Mouse (Mus musculus) sigmoid colon, adult 10 weeks (tissue): ENCODE results near the gene Galnt3. TPM values are rescaled to one million over a fixed set of nuclear protein-coding genes. Genes with fewer than 3 reads are reported as not detected.

Experiments used
- polyA plus RNA-seq: library from polyadenylated mRNA; stranded (reverse); fragments of 350-450 nt; fragmentation: Illumina TruSeq; extraction: RNeasy Lipid Tissue Mini Kit (QIAGEN cat#74804); gene quantifications from one replicate; pipeline ENCODE4 v1.2.3, GENCODE M21; 2014; ENCODE audit warnings: low read depth, low replicate concordance

Gene Galnt3
- polyA plus RNA-seq, result 115 TPM

DNA sequence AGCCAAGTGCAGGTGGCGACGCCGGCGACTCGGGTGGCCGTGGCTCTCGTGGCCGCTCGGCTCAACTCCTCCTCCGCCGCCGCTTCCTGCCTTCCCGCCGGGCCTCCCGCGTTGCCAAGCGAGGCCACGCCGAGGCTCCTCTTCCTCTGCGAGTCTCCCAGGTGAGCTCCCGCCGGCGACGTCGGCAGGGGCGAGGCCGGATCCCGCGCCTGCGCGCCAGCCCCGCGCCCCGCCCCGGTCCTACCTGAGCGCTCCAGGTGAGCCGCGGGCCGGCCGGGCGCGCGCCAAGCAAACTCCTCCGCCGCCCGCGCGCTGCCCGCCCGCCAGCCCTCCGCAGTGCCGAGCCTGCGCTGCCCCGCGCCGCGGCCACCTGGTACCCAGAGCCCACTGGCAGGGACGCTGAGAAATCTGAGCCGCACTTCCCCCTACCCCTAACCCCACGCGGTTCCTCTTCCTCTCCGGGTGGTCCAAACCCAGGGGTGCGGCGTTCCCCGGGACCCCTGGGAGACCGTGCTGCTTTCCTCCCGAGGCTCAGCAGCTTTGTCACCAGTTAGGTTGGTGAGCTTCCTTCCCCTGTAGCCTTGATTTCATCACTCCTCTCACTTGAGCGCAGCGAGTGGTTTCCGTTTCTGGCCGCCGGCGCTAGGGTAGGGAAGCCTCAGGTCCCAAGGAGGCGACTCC, at the start of gene Galnt3:
TSS of gene Galnt3 (minus strand) at position 404 of the 681 bp plus-strand sequence.

Other genes with a start within 250 kb of the Galnt3 start
- 11.8 TPM for gene Ttc21b, start 131.6 kb upstream of the Galnt3 start, polyA plus RNA-seq